Mouse (Mus musculus) hindbrain, embryonic 10.5 days (tissue): ENCODE data around the gene Vgll4. TPM values are rescaled to one million over a fixed set of nuclear protein-coding genes. Genes with fewer than 3 reads are reported as not detected.

ENCODE experiments used
- DNase-seq: peaks from one replicate; pipeline ENCODE4 v3.0.0-alpha.2; 2017; ENCODE audit warnings: low spot score
- H3K27ac ChIP-seq: fragments of 300-500 bp; sonication (generic); 2 replicates; pipeline ENCODE4 v1.5.1; 2016; ENCODE audit warnings: mild to moderate bottlenecking, moderate library complexity
- H3K27me3 ChIP-seq: fragments of 300-500 bp; sonication (generic); 2 replicates; pipeline ENCODE4 v1.6.1; 2016; ENCODE audit warnings: mild to moderate bottlenecking; ENCODE audit not compliant: poor library complexity, insufficient read depth, severe bottlenecking
- H3K36me3 ChIP-seq: fragments of 300-500 bp; sonication (generic); 2 replicates; pipeline ENCODE4 v1.6.1; 2016; ENCODE audit warnings: mild to moderate bottlenecking, moderate library complexity
- H3K4me1 ChIP-seq: fragments of 300-500 bp; sonication (generic); replicated peaks from 2 replicates; pipeline ENCODE4 v1.6.1; 2016; ENCODE audit warnings: mild to moderate bottlenecking
- H3K4me3 ChIP-seq: fragments of 300-500 bp; sonication (generic); 2 replicates; pipeline ENCODE4 v1.5.1; 2016; ENCODE audit warnings: mild to moderate bottlenecking, moderate library complexity
- H3K9me3 ChIP-seq: fragments of 300-500 bp; sonication (generic); 2 replicates; pipeline ENCODE4 v1.6.1; 2016; ENCODE audit warnings: mild to moderate bottlenecking, moderate library complexity
- WGBS: fragments of 180-500 bp; shearing (Covaris S2); methylation state at CpG from one replicate; pipeline ENCODE4 v1.1.7; 2016; 5-methylcytosine and 5-hydroxymethylcytosine counted together
- polyA plus RNA-seq: library from polyadenylated mRNA; unstranded; fragments of >200 nt; fragmentation: Nextera tagmentation; extraction: Ambion mirVana; gene quantifications from 2 replicates; pipeline ENCODE4 v1.2.1, GENCODE M21; 2016

The Vgll4 gene
- polyA plus RNA-seq, 1 experiment from 2014 or later, result 73.3 TPM

- Histone ChIP-seq H3K9me3 (no peaks in the 10 kb centered on the region), H3K27me3 (no peaks in the 10 kb centered on the region), H3K4me1 (peaks cover 81% of the 10 kb centered on the region), H3K27ac (no peak overlapping the region), H3K4me3 (no peak overlapping the region), H3K36me3 (peaks cover 13% of the 10 kb centered on the region)
- DNase-seq, result no peak
- WGBS, result 97% methylated on average over 3 of the region's 3 CpGs
Measured at GRCm38 (mm10) chr6:114904818-114905217, 65.0 kb downstream of the Vgll4 start.

- Histone ChIP-seq H3K4me3 (no peak overlapping the region), H3K4me1 (peaks cover 87% of the 10 kb centered on the region), H3K9me3 (no peaks in the 10 kb centered on the region), H3K27ac (no peak overlapping the region), H3K27me3 (no peaks in the 10 kb centered on the region), H3K36me3 (peaks cover 16% of the 10 kb centered on the region)
- 84% methylated on average over 6 of the region's 6 CpGs for WGBS
- no peak for DNase-seq
Measured at GRCm38 (mm10) chr6:114904233-114904632, 65.6 kb downstream of the Vgll4 start.

GRCm38 (mm10) chr6:114901921-114902320 lies 67.9 kb downstream of the Vgll4 start:
- WGBS, result 27% methylated on average over 4 of the region's 4 CpGs
- no peak for DNase-seq
- peaks cover 82% of the 10 kb centered on the region for H3K4me1 ChIP-seq
- H3K27ac ChIP-seq, result peak overlapping the region; percentile 82
- H3K9me3 ChIP-seq, result no peaks in the 10 kb centered on the region
- H3K4me3 ChIP-seq, result peak overlapping the region; percentile 32; the same call in 1 of the 2 replicates
- no peaks in the 10 kb centered on the region for H3K27me3 ChIP-seq
- peaks cover 32% of the 10 kb centered on the region for H3K36me3 ChIP-seq

GRCm38 (mm10) chr6:114901321-114901824 lies 68.4 kb downstream of the Vgll4 start:
- Histone ChIP-seq H3K27ac (peak overlapping the region; percentile 82), H3K9me3 (no peaks in the 10 kb centered on the region), H3K4me1 (peaks cover 77% of the 10 kb centered on the region), H3K36me3 (peaks cover 38% of the 10 kb centered on the region), H3K4me3 (peak overlapping the region; percentile 32), H3K27me3 (no peaks in the 10 kb centered on the region)
- peak; percentile 72 for DNase-seq
- WGBS, result 9% methylated on average over 12 of the region's 12 CpGs

GRCm38 (mm10) chr6:114900194-114900593 lies 69.6 kb downstream of the Vgll4 start:
- WGBS, result 38% methylated on average over 10 of the region's 10 CpGs
- Histone ChIP-seq H3K36me3 (peaks cover 49% of the 10 kb centered on the region), H3K9me3 (peaks cover 9% of the 10 kb centered on the region; the same call in 1 of the 2 replicates), H3K27me3 (no peaks in the 10 kb centered on the region), H3K4me1 (peaks cover 66% of the 10 kb centered on the region), H3K4me3 (peak overlapping the region; percentile 32), H3K27ac (peak overlapping the region; percentile 82)
- DNase-seq, result no peak

GRCm38 (mm10) chr6:114899652-114900051 lies 70.1 kb downstream of the Vgll4 start:
- DNase-seq, result peak; percentile 47
- 51% methylated on average over 7 of the region's 7 CpGs for WGBS
- peaks cover 64% of the 10 kb centered on the region for H3K4me1 ChIP-seq
- peaks cover 52% of the 10 kb centered on the region for H3K36me3 ChIP-seq
- peaks cover 11% of the 10 kb centered on the region; the same call in 1 of the 2 replicates for H3K9me3 ChIP-seq
- no peaks in the 10 kb centered on the region for H3K27me3 ChIP-seq
- peak overlapping the region; percentile 32; the same call in 1 of the 2 replicates for H3K4me3 ChIP-seq
- H3K27ac ChIP-seq, result peak overlapping the region; percentile 82

GRCm38 (mm10) chr6:114898949-114899348 lies 70.8 kb downstream of the Vgll4 start:
- Histone ChIP-seq H3K9me3 (peaks cover 11% of the 10 kb centered on the region; the same call in 1 of the 2 replicates), H3K27me3 (no peaks in the 10 kb centered on the region), H3K36me3 (peaks cover 55% of the 10 kb centered on the region), H3K4me1 (peaks cover 64% of the 10 kb centered on the region), H3K27ac (0 out of 2 replicates have a peak overlapping the region, but pooled peaks have one; percentile 82), H3K4me3 (no peak overlapping the region)
- no peak for DNase-seq
- WGBS, result 92% methylated on average over 4 of the region's 4 CpGs

GRCm38 (mm10) chr6:114896281-114896680 lies 73.5 kb downstream of the Vgll4 start:
- no peak overlapping the region for H3K27ac ChIP-seq
- WGBS, result 97% methylated on average over 2 of the region's 2 CpGs
- peaks cover 64% of the 10 kb centered on the region for H3K4me1 ChIP-seq
- peaks cover 11% of the 10 kb centered on the region; the same call in 1 of the 2 replicates for H3K9me3 ChIP-seq
- no peaks in the 10 kb centered on the region for H3K27me3 ChIP-seq
- H3K4me3 ChIP-seq, result no peak overlapping the region
- DNase-seq, result no peak
- peaks cover 55% of the 10 kb centered on the region for H3K36me3 ChIP-seq

- no peak overlapping the region for H3K4me3 ChIP-seq
- H3K36me3 ChIP-seq, result peaks cover 60% of the 10 kb centered on the region
- no peak for DNase-seq
- no peak overlapping the region for H3K27ac ChIP-seq
- peaks cover 11% of the 10 kb centered on the region; the same call in 1 of the 2 replicates for H3K9me3 ChIP-seq
- 92% methylated on average over 7 of the region's 7 CpGs for whole genome bisulfite sequencing
- H3K4me1 ChIP-seq, result peaks cover 64% of the 10 kb centered on the region
- H3K27me3 ChIP-seq, result no peaks in the 10 kb centered on the region
Measured at GRCm38 (mm10) chr6:114895191-114895590, 74.6 kb downstream of the Vgll4 start.

- Histone ChIP-seq H3K27me3 (no peaks in the 10 kb centered on the region), H3K27ac (peak overlapping the region; percentile 71), H3K36me3 (peaks cover 57% of the 10 kb centered on the region), H3K4me3 (no peak overlapping the region), H3K9me3 (peaks cover 11% of the 10 kb centered on the region; the same call in 1 of the 2 replicates), H3K4me1 (peaks cover 62% of the 10 kb centered on the region)
- 70% methylated on average over 4 of the region's 4 CpGs for WGBS
- DNase-seq, result no peak
Measured at GRCm38 (mm10) chr6:114894548-114895106, 75.2 kb downstream of the Vgll4 start.

GRCm38 (mm10) chr6:114893427-114894209 lies 76.2 kb downstream of the Vgll4 start:
- H3K36me3 ChIP-seq, result peaks cover 48% of the 10 kb centered on the region
- peaks cover 11% of the 10 kb centered on the region; the same call in 1 of the 2 replicates for H3K9me3 ChIP-seq
- no peaks in the 10 kb centered on the region for H3K27me3 ChIP-seq
- H3K4me3 ChIP-seq, result no peak overlapping the region
- WGBS, result 77% methylated on average over 20 of the region's 20 CpGs
- DNase-seq, result no peak
- H3K4me1 ChIP-seq, result peaks cover 62% of the 10 kb centered on the region
- H3K27ac ChIP-seq, result peak overlapping the region; percentile 71

- Histone ChIP-seq H3K36me3 (peaks cover 46% of the 10 kb centered on the region), H3K4me1 (peaks cover 74% of the 10 kb centered on the region), H3K4me3 (peak overlapping the region; percentile 22), H3K27me3 (no peaks in the 10 kb centered on the region), H3K27ac (peak overlapping the region; percentile 80), H3K9me3 (peaks cover 11% of the 10 kb centered on the region; the same call in 1 of the 2 replicates)
- peak; percentile 71 for DNase-seq
- WGBS, result 23% methylated on average over 6 of the region's 6 CpGs
Measured at GRCm38 (mm10) chr6:114892363-114892762, 77.4 kb downstream of the Vgll4 start.

- Histone ChIP-seq H3K9me3 (peaks cover 11% of the 10 kb centered on the region; the same call in 1 of the 2 replicates), H3K4me1 (peaks cover 80% of the 10 kb centered on the region), H3K27me3 (no peaks in the 10 kb centered on the region), H3K4me3 (no peak overlapping the region; the same call in 1 of the 2 replicates), H3K36me3 (peaks cover 46% of the 10 kb centered on the region), H3K27ac (peak overlapping the region; percentile 80)
- 63% methylated on average over 12 of the region's 12 CpGs for WGBS
- no peak for DNase-seq
Measured at GRCm38 (mm10) chr6:114891771-114892170, 78.0 kb downstream of the Vgll4 start.
